Mouse (Mus musculus) intestine, postnatal 0 days (tissue): ENCODE data around the gene Lrch3. TPM values are rescaled to one million over a fixed set of nuclear protein-coding genes. Genes with fewer than 3 reads are reported as not detected.

Source experiments
- ATAC-seq: fragments of 200-750 bp; cut with Nextera tagmentation; 2 replicates; pipeline ENCODE4 v1.8.0; 2017; ENCODE audit warnings: mild to moderate bottlenecking, moderate TSS enrichment, moderate library complexity
- H3K27ac ChIP-seq: fragments of 300-500 bp; sonication (generic); 2 replicates; pipeline ENCODE4 v1.5.1; 2014; ENCODE audit warnings: mild to moderate bottlenecking, low read depth, low read length, moderate library complexity
- H3K27me3 ChIP-seq: fragments of 300-500 bp; sonication (generic); replicated peaks from 2 replicates; pipeline ENCODE4 v1.6.1; 2014; ENCODE audit warnings: low read length, mixed read lengths; ENCODE audit not compliant: control insufficient read depth, insufficient read depth
- H3K36me3 ChIP-seq: fragments of 300-500 bp; sonication (generic); 2 replicates; pipeline ENCODE4 v1.6.1; 2014; ENCODE audit warnings: mild to moderate bottlenecking, moderate library complexity; ENCODE audit not compliant: control insufficient read depth, insufficient read depth
- H3K4me1 ChIP-seq: fragments of 300-500 bp; sonication (generic); replicated peaks from 2 replicates; pipeline ENCODE4 v1.6.1; 2014; ENCODE audit warnings: antibody characterized with exemption, low read length, mixed read lengths; ENCODE audit not compliant: control insufficient read depth, insufficient read depth
- H3K4me2 ChIP-seq: fragments of 300-500 bp; sonication (generic); replicated peaks from 2 replicates; pipeline ENCODE4 v1.6.1; 2014; ENCODE audit warnings: low read depth, mild to moderate bottlenecking, moderate library complexity
- H3K4me3 ChIP-seq: fragments of 300-500 bp; sonication (generic); 2 replicates; pipeline ENCODE4 v1.5.1; 2014; ENCODE audit warnings: low read depth, low read length
- H3K9ac ChIP-seq: fragments of 300-500 bp; sonication (generic); 2 replicates; pipeline ENCODE4 v1.6.1; 2014; ENCODE audit warnings: mild to moderate bottlenecking, low read depth, low read length
- H3K9me3 ChIP-seq: fragments of 300-500 bp; sonication (generic); 2 replicates; pipeline ENCODE4 v1.6.1; 2016; ENCODE audit warnings: mixed run types; ENCODE audit not compliant: control insufficient read depth
- CTCF ChIP-seq: sonication (generic); IDR thresholded peaks from 2 replicates; pipeline ENCODE4 v1.5.1; 2016; ENCODE audit warnings: low read depth, mild to moderate bottlenecking, control low read depth, antibody characterized with exemption, moderate library complexity
- WGBS: fragments of 180-500 bp; shearing (Covaris S2); extraction: QIAGEN DNeasy Blood & Tissue Kit; methylation state at CpG from one replicate; pipeline ENCODE4 v1.1.7; 2014; 5-methylcytosine and 5-hydroxymethylcytosine counted together
- polyA plus RNA-seq: library from polyadenylated mRNA; unstranded; fragments of >200 nt; fragmentation: Nextera tagmentation; extraction: Ambion mirVana; gene quantifications from 2 replicates; pipeline ENCODE4 v1.2.1, GENCODE M21; 2015

The Lrch3 gene
- polyA plus RNA-seq, 1 experiment from 2014 or later = 7.8 TPM

DNA sequence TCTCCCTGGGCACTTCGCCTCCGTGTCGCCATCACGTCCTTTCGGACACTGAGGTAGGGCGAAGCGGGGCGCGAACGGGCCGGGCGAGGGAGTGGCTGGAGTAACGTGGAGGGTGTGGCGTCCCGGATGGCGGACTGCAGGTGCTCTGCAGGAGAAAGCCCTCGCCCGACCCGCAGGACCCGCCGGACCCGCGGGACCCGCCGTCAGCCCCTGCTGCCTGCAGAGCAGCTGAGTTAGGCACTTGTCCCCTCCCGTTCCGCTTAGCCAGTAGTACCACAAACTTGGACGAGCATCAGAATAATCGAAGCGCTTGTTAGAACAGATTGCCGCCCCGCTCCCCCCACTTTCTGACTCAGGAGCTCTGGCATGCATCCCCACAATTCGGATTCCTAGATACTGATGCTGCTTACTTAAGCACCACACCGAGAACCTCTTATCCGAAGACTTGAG lies 148.8 kb downstream of the Lrch3 start:
- H3K4me1 ChIP-seq = 0 out of 2 replicates have a peak, but pooled peaks cover 8% of the 10 kb centered on the region
- TF ChIP-seq CTCF = no peak
- under 1% methylated on average over 35 of the region's 35 CpGs for WGBS

DNA sequence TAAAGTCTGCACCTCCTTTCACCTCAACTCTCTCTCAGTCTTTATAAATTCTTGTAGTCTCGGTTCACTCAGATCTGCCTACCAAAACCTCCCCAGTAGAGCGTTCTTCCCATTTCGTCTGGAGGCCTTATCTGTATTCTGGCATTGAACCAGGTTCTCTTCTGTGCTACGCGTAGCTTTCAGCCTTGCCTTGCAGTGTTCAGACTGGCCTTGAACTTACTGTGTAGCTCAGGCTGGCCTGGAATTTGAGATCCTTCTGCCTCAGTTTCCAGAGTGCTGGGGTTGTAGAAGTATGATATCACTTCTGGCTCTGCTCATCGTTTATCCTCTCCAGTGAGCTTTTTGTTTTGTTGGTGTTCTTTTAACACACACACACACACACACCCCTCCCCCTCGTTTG lies 149.4 kb downstream of the Lrch3 start:
- peaks cover 31% of the 10 kb centered on the region for H3K36me3 ChIP-seq
- 0 out of 2 replicates have a peak, but pooled peaks cover 5% of the 10 kb centered on the region for H3K4me1 ChIP-seq
- peak overlapping the region; percentile 89 for H3K4me2 ChIP-seq
- H3K4me3 ChIP-seq = peak overlapping the region; percentile 89
- no peak for ATAC-seq
- H3K9me3 ChIP-seq = no peaks in the 10 kb centered on the region
- no peaks in the 10 kb centered on the region for H3K27me3 ChIP-seq
- H3K27ac ChIP-seq = no peak overlapping the region
- TF ChIP-seq CTCF = no peak
- H3K9ac ChIP-seq = peak overlapping the region; percentile 57; the same call in 1 of the 2 replicates
- WGBS = 14% methylated on average over 7 of the region's 7 CpGs

More for the DNA sequence above, 148.8 kb downstream of the Lrch3 start:
- Histone ChIP-seq H3K27me3 (no peaks in the 10 kb centered on the region), H3K36me3 (peaks cover 35% of the 10 kb centered on the region), H3K9ac (peak overlapping the region; percentile 57), H3K4me3 (peak overlapping the region; percentile 89), H3K9me3 (no peaks in the 10 kb centered on the region), H3K4me2 (peak overlapping the region; percentile 89), H3K27ac (peak overlapping the region; percentile 62)
- ATAC-seq = peak; percentile 63

DNA sequence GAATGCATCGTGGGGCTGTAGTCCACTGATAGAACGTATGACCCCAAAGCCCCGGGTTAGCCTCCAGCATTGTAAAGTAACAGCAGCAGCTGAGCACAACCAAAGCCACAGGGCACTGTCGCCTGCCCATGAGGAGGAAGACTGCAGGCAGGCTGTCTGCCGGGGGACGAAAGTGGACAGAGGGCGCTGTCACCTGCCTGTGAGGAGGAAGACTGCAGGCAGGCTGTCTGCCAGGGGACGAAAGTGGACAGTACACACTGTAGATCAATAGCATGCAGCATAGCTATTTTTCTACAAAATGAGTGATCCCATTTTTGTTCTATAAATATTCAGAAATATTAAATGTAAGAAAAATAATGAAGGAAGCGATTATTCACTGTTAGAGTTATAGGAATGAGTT lies 150.7 kb downstream of the Lrch3 start:
- no peaks in the 10 kb centered on the region for H3K4me1 ChIP-seq
- WGBS = 82% methylated on average over 9 of the region's 9 CpGs
- peak; percentile 44 for TF ChIP-seq CTCF

More for the DNA sequence above, 150.7 kb downstream of the Lrch3 start:
- no peaks in the 10 kb centered on the region for H3K9me3 ChIP-seq
- H3K36me3 ChIP-seq = peaks cover 18% of the 10 kb centered on the region
- no peak overlapping the region for H3K4me2 ChIP-seq
- no peak for ATAC-seq
- no peak overlapping the region for H3K9ac ChIP-seq
- no peak overlapping the region for H3K27ac ChIP-seq
- no peaks in the 10 kb centered on the region for H3K27me3 ChIP-seq
- no peak overlapping the region for H3K4me3 ChIP-seq

Other genes with a start within 250 kb of the Lrch3 start
- gene Muc4, start 178.2 kb upstream of the Lrch3 start, polyA plus RNA-seq = 0.95 and 1.0 TPM in 2 replicates
- not detected in 2 replicates for gene Muc20, start 116.7 kb upstream of the Lrch3 start, polyA plus RNA-seq
- 2.3 and 3.2 TPM in 2 replicates for gene Smbd1, start 103.6 kb upstream of the Lrch3 start, polyA plus RNA-seq
- gene Fyttd1, start 36.6 kb upstream of the Lrch3 start, polyA plus RNA-seq = 52.7 and 52.8 TPM in 2 replicates
- 8.3 and 8.6 TPM in 2 replicates for gene Rubcn, start 36.3 kb upstream of the Lrch3 start, polyA plus RNA-seq
- 2.1 and 2.4 TPM in 2 replicates for gene Iqcg, start 142.1 kb downstream of the Lrch3 start, polyA plus RNA-seq
- gene Rpl35a, start 142.4 kb downstream of the Lrch3 start, polyA plus RNA-seq = 613 and 645 TPM in 2 replicates
- 0.72 and 0.99 TPM in 2 replicates for gene Lmln, start 148.4 kb downstream of the Lrch3 start, polyA plus RNA-seq